Mouse (Mus musculus) left cerebral cortex, adult 9 months (tissue): ENCODE measurements around the gene Grk3.

Source experiments
- DNase-seq, 2 experiments: peaks; one replicate each; pipeline ENCODE4 v3.0.0; 2022; ENCODE audit warnings: low spot score in 2 of 2

Grk3 gene

GRCm38 (mm10) chr5:112872999-112873398 lies 142.6 kb downstream of the Grk3 start:
- no peak for DNase-seq

GRCm38 (mm10) chr5:112870729-112871128 lies 144.9 kb downstream of the Grk3 start:
- peak in 1 of 2 experiments; percentile 81 for DNase-seq

GRCm38 (mm10) chr5:112868620-112869019 lies 147.0 kb downstream of the Grk3 start:
- DNase-seq = no peak

- peak in 1 of 2 experiments; percentile 57 for DNase-seq
Observed at GRCm38 (mm10) chr5:112864719-112865367, 150.7 kb downstream of the Grk3 start.
